Mouse (Mus musculus) limb, embryonic 11.5 days (tissue): ENCODE measurements around the gene Srcin1. TPM values are rescaled to one million over a fixed set of nuclear protein-coding genes. Genes with fewer than 3 reads are reported as not detected.
A peak's percentile ranks its signal among the peaks of the same experiment; 100 is the strongest.

Experiments
- ATAC-seq: fragments of 200-750 bp; cut with Nextera tagmentation; 2 replicates; pipeline ENCODE4 v1.8.0; 2017; ENCODE audit warnings: low read depth; ENCODE audit not compliant: insufficient number of reproducible peaks, low FRiP score, low TSS enrichment
- DNase-seq: peaks from one replicate; pipeline ENCODE4 v3.0.0-alpha.2; 2015; ENCODE audit warnings: low spot score
- H3K27ac ChIP-seq: fragments of 300-500 bp; sonication (generic); replicated peaks from 2 replicates; pipeline ENCODE4 v1.5.1; 2014; ENCODE audit warnings: low read depth, mild to moderate bottlenecking, low read length
- H3K27me3 ChIP-seq: fragments of 300-500 bp; sonication (generic); 2 replicates; pipeline ENCODE4 v1.6.1; 2014; ENCODE audit warnings: mild to moderate bottlenecking, low read length, mixed read lengths; ENCODE audit not compliant: control insufficient read depth, insufficient read depth
- H3K36me3 ChIP-seq: fragments of 300-500 bp; sonication (generic); 2 replicates; pipeline ENCODE4 v1.6.1; 2014; ENCODE audit warnings: mild to moderate bottlenecking, low read length, moderate library complexity, mixed read lengths; ENCODE audit not compliant: control insufficient read depth, insufficient read depth
- H3K4me1 ChIP-seq: fragments of 300-500 bp; sonication (generic); 2 replicates; pipeline ENCODE4 v1.6.1; 2014; ENCODE audit warnings: low read length, mixed read lengths; ENCODE audit not compliant: control insufficient read depth, insufficient read depth
- H3K4me2 ChIP-seq: fragments of 300-500 bp; sonication (generic); 2 replicates; pipeline ENCODE4 v1.6.1; 2014; ENCODE audit warnings: low read depth, mild to moderate bottlenecking, moderate library complexity; ENCODE audit not compliant: severe bottlenecking
- H3K4me3 ChIP-seq: fragments of 300-500 bp; sonication (generic); 2 replicates; pipeline ENCODE4 v1.5.1; 2014; ENCODE audit warnings: low read depth, low read length
- H3K9ac ChIP-seq: fragments of 300-500 bp; sonication (generic); 2 replicates; pipeline ENCODE4 v1.6.1; 2014; ENCODE audit warnings: mild to moderate bottlenecking, low read length
- H3K9me3 ChIP-seq: fragments of 300-500 bp; sonication (generic); 2 replicates; pipeline ENCODE4 v1.6.1; 2016; ENCODE audit warnings: low read length; ENCODE audit not compliant: control insufficient read depth
- WGBS: fragments of 180-500 bp; shearing (Covaris S2); extraction: QIAGEN DNeasy Blood & Tissue Kit; methylation state at CpG from one replicate; pipeline ENCODE4 v1.1.7; 2014; 5-methylcytosine and 5-hydroxymethylcytosine counted together
- polyA plus RNA-seq: library from polyadenylated mRNA; unstranded; fragments of >200 nt; fragmentation: Nextera tagmentation; extraction: Ambion mirVana; gene quantifications from 2 replicates; pipeline ENCODE4 v1.2.1, GENCODE M21; 2014

Gene Srcin1
- polyA plus RNA-seq, 1 experiment from 2014 or later, result 0.28 TPM

GRCm38 (mm10) chr11:97543883-97544282, 32.1 kb downstream of the Srcin1 start:
- no peak overlapping the region for H3K27ac ChIP-seq
- H3K36me3 ChIP-seq, result no peaks in the 10 kb centered on the region
- DNase-seq (no peak), ATAC-seq (no peak)
- H3K4me2 ChIP-seq, result no peak overlapping the region
- H3K4me3 ChIP-seq, result no peak overlapping the region
- H3K9me3 ChIP-seq, result no peaks in the 10 kb centered on the region
- peaks cover 42% of the 10 kb centered on the region for H3K27me3 ChIP-seq
- WGBS, result 76% methylated on average over 9 of the region's 9 CpGs
- H3K4me1 ChIP-seq, result peaks cover 10% of the 10 kb centered on the region; the same call in 1 of the 2 replicates
- H3K9ac ChIP-seq, result no peak overlapping the region

- Histone ChIP-seq H3K4me3 (no peak overlapping the region), H3K4me2 (no peak overlapping the region), H3K9me3 (no peaks in the 10 kb centered on the region), H3K4me1 (0 out of 2 replicates have a peak, but pooled peaks cover 10% of the 10 kb centered on the region), H3K27me3 (peaks cover 39% of the 10 kb centered on the region), H3K9ac (no peak overlapping the region), H3K36me3 (no peaks in the 10 kb centered on the region), H3K27ac (no peak overlapping the region)
- DNase-seq (no peak), ATAC-seq (no peak)
- WGBS, result 61% methylated on average over 12 of the region's 12 CpGs
Observed at GRCm38 (mm10) chr11:97543181-97543733, 32.7 kb downstream of the Srcin1 start.

- Histone ChIP-seq H3K4me3 (no peak overlapping the region), H3K4me2 (no peak overlapping the region), H3K9ac (no peak overlapping the region), H3K27me3 (peaks cover 36% of the 10 kb centered on the region), H3K4me1 (0 out of 2 replicates have a peak, but pooled peaks cover 10% of the 10 kb centered on the region), H3K27ac (no peak overlapping the region), H3K9me3 (no peaks in the 10 kb centered on the region), H3K36me3 (no peaks in the 10 kb centered on the region)
- WGBS, result 69% methylated on average over 22 of the region's 22 CpGs
- ATAC-seq, result no peak
- no peak for DNase-seq
Observed at GRCm38 (mm10) chr11:97542171-97543150, 33.5 kb downstream of the Srcin1 start.

DNA sequence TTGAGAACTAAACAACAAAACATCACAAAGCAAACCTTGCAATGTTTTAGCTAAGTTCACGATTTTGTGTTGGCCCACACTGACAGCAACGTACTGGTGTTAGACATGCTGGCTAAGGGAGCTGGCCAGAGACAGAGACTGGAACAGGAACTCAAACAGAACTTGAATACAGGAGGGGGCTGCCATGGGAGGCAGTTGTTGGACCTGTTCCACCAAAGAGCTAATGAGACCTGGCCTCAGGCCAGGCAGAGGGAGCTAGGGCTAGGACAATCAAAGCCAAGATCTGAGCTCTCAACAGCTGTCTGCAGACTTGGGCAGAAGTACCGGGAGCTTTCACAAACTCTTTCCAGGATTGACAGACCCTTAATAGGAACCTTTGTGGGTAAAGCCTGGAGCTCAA, 35.4 kb downstream of the Srcin1 start:
- no peak for DNase-seq
- Histone ChIP-seq H3K36me3 (no peaks in the 10 kb centered on the region), H3K27ac (no peak overlapping the region), H3K4me2 (no peak overlapping the region), H3K9me3 (no peaks in the 10 kb centered on the region; the same call in 1 of the 2 replicates), H3K9ac (no peak overlapping the region), H3K4me3 (no peak overlapping the region), H3K4me1 (peaks cover 13% of the 10 kb centered on the region), H3K27me3 (peaks cover 41% of the 10 kb centered on the region)
- no peak for ATAC-seq
- 55% methylated on average over 3 of the region's 3 CpGs for WGBS

DNA sequence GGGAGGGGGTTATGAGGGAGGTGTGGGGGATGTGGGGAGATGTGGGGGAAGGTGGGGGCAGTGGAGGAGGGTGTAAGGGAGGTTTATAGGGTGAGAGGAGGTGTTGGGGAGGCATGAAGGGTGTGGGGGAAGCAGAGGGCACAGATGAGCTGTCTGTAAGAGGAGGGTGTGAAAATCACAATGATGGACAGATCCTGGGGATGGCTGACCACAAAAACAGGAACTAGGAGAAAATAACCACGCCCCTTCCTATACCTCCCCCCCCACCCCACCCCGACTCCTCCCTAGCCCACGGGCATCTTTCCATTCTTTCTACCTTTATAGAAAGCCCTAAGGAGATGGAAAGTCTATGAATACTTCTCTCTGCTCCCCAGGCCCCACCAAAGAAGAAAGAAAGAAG, 35.9 kb downstream of the Srcin1 start:
- H3K4me3 ChIP-seq, result no peak overlapping the region
- H3K27me3 ChIP-seq, result peaks cover 41% of the 10 kb centered on the region
- no peak overlapping the region for H3K4me2 ChIP-seq
- DNase-seq, result no peak
- H3K4me1 ChIP-seq, result peaks cover 13% of the 10 kb centered on the region
- no peak overlapping the region for H3K27ac ChIP-seq
- no peaks in the 10 kb centered on the region; the same call in 1 of the 2 replicates for H3K9me3 ChIP-seq
- WGBS, result 61% methylated on average over 3 of the region's 3 CpGs
- ATAC-seq, result no peak
- no peak overlapping the region for H3K9ac ChIP-seq
- no peaks in the 10 kb centered on the region for H3K36me3 ChIP-seq

DNA sequence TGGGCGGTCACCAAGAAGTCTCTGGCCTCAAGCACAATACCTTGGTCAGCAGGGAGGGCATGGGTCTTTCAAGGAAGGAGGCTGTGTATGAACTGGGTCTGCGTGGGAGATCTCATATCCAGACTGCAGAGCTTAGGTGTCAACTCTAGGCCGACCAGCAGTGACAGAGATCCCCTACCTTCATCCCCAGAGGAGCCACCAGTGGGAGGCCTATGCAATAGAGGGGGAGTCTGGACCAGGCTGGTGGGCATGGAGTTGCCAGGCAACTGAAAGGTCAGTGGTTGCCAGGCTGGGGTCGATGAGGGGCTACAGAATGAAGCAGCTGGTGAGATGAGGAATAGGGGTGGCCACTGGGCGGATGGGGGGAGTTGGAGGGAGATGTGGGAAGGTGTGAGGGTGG, 36.4 kb downstream of the Srcin1 start:
- Histone ChIP-seq H3K36me3 (no peaks in the 10 kb centered on the region), H3K4me3 (no peak overlapping the region), H3K27ac (no peak overlapping the region), H3K4me2 (no peak overlapping the region), H3K4me1 (peaks cover 17% of the 10 kb centered on the region), H3K9me3 (no peaks in the 10 kb centered on the region; the same call in 1 of the 2 replicates), H3K27me3 (peaks cover 41% of the 10 kb centered on the region), H3K9ac (no peak overlapping the region)
- no peak for DNase-seq
- no peak for ATAC-seq
- WGBS, result 64% methylated on average over 5 of the region's 5 CpGs

- Histone ChIP-seq H3K27me3 (peaks cover 56% of the 10 kb centered on the region), H3K9ac (no peak overlapping the region), H3K36me3 (no peaks in the 10 kb centered on the region), H3K9me3 (no peaks in the 10 kb centered on the region; the same call in 1 of the 2 replicates), H3K27ac (no peak overlapping the region), H3K4me3 (peak overlapping the region; percentile 34; the same call in 1 of the 2 replicates), H3K4me2 (peak overlapping the region; percentile 88; the same call in 1 of the 2 replicates), H3K4me1 (peaks cover 25% of the 10 kb centered on the region)
- no peak for ATAC-seq
- WGBS, result 28% methylated on average over 12 of the region's 12 CpGs
- DNase-seq, result no peak
Observed at GRCm38 (mm10) chr11:97537580-97538089, 38.4 kb downstream of the Srcin1 start.

- H3K4me1 ChIP-seq, result peaks cover 20% of the 10 kb centered on the region
Observed at GRCm38 (mm10) chr11:97536835-97537579, 39.0 kb downstream of the Srcin1 start.

More at GRCm38 (mm10) chr11:97536835-97537579, 39.0 kb downstream of the Srcin1 start:
- 1% methylated on average over 36 of the region's 36 CpGs for WGBS
- Histone ChIP-seq H3K4me2 (peak overlapping the region; percentile 88), H3K4me3 (peak overlapping the region; percentile 34), H3K9me3 (no peaks in the 10 kb centered on the region; the same call in 1 of the 2 replicates), H3K9ac (peak overlapping the region; percentile 43), H3K36me3 (no peaks in the 10 kb centered on the region), H3K27me3 (peaks cover 62% of the 10 kb centered on the region), H3K27ac (no peak overlapping the region)
- ATAC-seq (peak; percentile 18; the same call in 1 of the 2 replicates), DNase-seq (peak; percentile 63)
